Mouse (Mus musculus) embryonic facial prominence, embryonic 13.5 days (tissue): ENCODE measurements around the gene Acnat2. TPM values are rescaled to one million over a fixed set of nuclear protein-coding genes. Genes with fewer than 3 reads are reported as not detected.
"Not testable (repeated sequence)": the region's sequence is repeated elsewhere in the genome, so short reads cannot be mapped to it uniquely, and the experiment has no call there.

Source experiments
- ATAC-seq: fragments of 200-750 bp; cut with Nextera tagmentation; 2 replicates; pipeline ENCODE4 v1.8.0; 2017; ENCODE audit warnings: low read depth; ENCODE audit not compliant: insufficient number of reproducible peaks, insufficient read depth, low FRiP score, low TSS enrichment
- H3K27ac ChIP-seq: fragments of 300-500 bp; sonication (generic); 2 replicates; pipeline ENCODE4 v1.5.1; 2015; ENCODE audit warnings: moderate library complexity, mild to moderate bottlenecking, inconsistent platforms
- H3K27me3 ChIP-seq: fragments of 300-500 bp; sonication (generic); 2 replicates; pipeline ENCODE4 v1.6.1; 2015; ENCODE audit warnings: mild to moderate bottlenecking, inconsistent platforms
- H3K36me3 ChIP-seq: fragments of 300-500 bp; sonication (generic); 2 replicates; pipeline ENCODE4 v1.6.1; 2015; ENCODE audit warnings: mild to moderate bottlenecking, inconsistent platforms
- H3K4me1 ChIP-seq: fragments of 300-500 bp; sonication (generic); 2 replicates; pipeline ENCODE4 v1.6.1; 2015; ENCODE audit warnings: inconsistent platforms
- H3K4me2 ChIP-seq: fragments of 300-500 bp; sonication (generic); 2 replicates; pipeline ENCODE4 v1.6.1; 2015; ENCODE audit warnings: moderate library complexity, mild to moderate bottlenecking, inconsistent platforms
- H3K4me3 ChIP-seq: fragments of 300-500 bp; sonication (generic); 2 replicates; pipeline ENCODE4 v1.5.1; 2015; ENCODE audit warnings: mild to moderate bottlenecking, inconsistent platforms
- H3K9ac ChIP-seq: fragments of 300-500 bp; sonication (generic); 2 replicates; pipeline ENCODE4 v1.6.1; 2015; ENCODE audit warnings: mild to moderate bottlenecking, inconsistent platforms
- H3K9me3 ChIP-seq: fragments of 300-500 bp; sonication (generic); 2 replicates; pipeline ENCODE4 v1.6.1; 2016; ENCODE audit warnings: inconsistent platforms
- WGBS: fragments of 180-500 bp; shearing (Covaris S2); methylation state at CpG from one replicate; pipeline ENCODE4 v1.1.7; 2015; ENCODE audit warnings: mixed read lengths; 5-methylcytosine and 5-hydroxymethylcytosine counted together
- polyA plus RNA-seq: library from polyadenylated mRNA; unstranded; fragments of >200 nt; fragmentation: Nextera tagmentation; extraction: Ambion mirVana; gene quantifications from 2 replicates; pipeline ENCODE4 v1.2.1, GENCODE M21; 2015

Gene Acnat2
- polyA plus RNA-seq, 1 experiment from 2014 or later, result not detected

DNA sequence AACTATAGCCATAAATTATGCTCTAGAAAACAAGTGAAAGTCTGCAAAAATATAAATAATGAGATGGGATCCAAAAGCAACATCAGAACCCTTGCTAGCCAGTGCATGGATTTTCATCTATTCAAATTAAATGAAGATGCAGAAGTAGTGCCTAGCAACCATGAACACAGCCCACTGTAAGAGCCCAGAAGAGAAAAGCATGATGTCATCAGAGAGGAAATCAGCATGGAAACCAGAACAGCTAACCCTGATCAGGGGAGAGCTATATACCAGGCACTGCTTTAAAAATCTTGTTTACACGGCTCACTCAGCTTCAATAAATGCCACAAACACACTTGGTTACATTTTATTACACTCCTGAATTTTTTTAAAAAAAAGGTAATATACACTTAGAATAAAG is 60.0 kb downstream of the Acnat2 start:
- ATAC-seq, H3K27me3 ChIP-seq, H3K36me3 ChIP-seq, H3K4me2 ChIP-seq, H3K4me3 ChIP-seq, H3K4me1 ChIP-seq, H3K9me3 ChIP-seq, H3K9ac ChIP-seq, H3K27ac ChIP-seq: not testable (repeated sequence)
- 82% methylated on average over 1 of the region's 1 CpGs for WGBS

DNA sequence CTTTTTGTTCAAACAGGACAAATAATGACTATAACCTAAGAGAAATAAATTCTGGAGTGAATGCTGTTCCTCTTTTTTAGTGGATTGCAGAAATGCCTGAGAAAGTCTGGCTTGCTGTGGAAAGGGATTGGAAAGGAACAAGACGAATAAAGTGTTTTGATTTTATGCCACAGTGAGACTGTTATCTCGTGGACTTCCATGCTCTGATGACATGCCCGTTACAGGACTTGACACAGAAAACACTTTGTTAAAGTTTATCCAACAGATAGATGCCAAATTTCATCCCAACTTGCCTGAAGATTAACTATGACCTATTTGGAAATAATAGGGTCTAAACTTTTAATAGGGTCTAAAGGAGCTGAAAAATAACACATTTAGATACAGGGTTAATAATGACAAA is 67.9 kb downstream of the Acnat2 start:
- 75% methylated on average over 3 of the region's 3 CpGs for WGBS
- H3K9me3 ChIP-seq, H3K9ac ChIP-seq, H3K36me3 ChIP-seq, H3K4me2 ChIP-seq, H3K4me3 ChIP-seq, ATAC-seq, H3K4me1 ChIP-seq, H3K27me3 ChIP-seq, H3K27ac ChIP-seq: not testable (repeated sequence)

DNA sequence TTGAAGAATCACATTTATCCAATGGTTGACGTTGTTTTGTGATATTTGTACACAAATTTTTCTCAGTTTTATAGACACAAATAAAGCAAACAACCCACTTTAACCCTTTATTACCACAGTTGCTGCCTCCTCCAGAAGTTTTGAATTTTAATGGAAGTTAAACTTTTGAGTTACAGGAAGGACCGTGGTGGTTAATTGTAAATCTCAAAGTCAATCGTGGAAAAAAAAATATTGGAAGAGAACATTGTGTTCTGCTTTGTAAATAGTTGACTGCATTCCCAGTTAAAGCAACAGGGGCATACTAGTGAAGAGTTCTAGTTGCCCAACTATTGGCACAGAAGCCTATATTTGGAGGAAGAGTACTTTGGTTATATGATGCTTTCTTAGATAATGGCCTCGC is 70.0 kb downstream of the Acnat2 start:
- not testable (repeated sequence) for H3K4me1 ChIP-seq, H3K4me2 ChIP-seq, H3K4me3 ChIP-seq, H3K9ac ChIP-seq, H3K9me3 ChIP-seq, ATAC-seq, H3K27me3 ChIP-seq, H3K27ac ChIP-seq, H3K36me3 ChIP-seq
- 86% methylated on average over 3 of the region's 4 CpGs for WGBS

Other genes with a start within 250 kb of the Acnat2 start
- gene Acnat1, start 65.8 kb upstream of the Acnat2 start, polyA plus RNA-seq, result 0.18 TPM in 1 of 2 replicates, not detected in the other
- gene Baat, start 98.4 kb upstream of the Acnat2 start, polyA plus RNA-seq, result 0.21 TPM in 1 of 2 replicates, not detected in the other
- 84.8 and 89.9 TPM in 2 replicates for gene Mrpl50, start 112.9 kb upstream of the Acnat2 start, polyA plus RNA-seq
- 10.7 and 11.8 TPM in 2 replicates for gene Zfp189, start 113.0 kb upstream of the Acnat2 start, polyA plus RNA-seq
- 5.4 TPM in 1 of 2 replicates, not detected in the other for gene Aldob, start 141.4 kb upstream of the Acnat2 start, polyA plus RNA-seq
- 32.0 and 32.8 TPM in 2 replicates for gene Tmem246, start 189.7 kb upstream of the Acnat2 start, polyA plus RNA-seq
- 48.0 and 49.9 TPM in 2 replicates for gene Rnf20, start 223.9 kb upstream of the Acnat2 start, polyA plus RNA-seq